Mouse (Mus musculus) cortical plate, adult 2 months (tissue): ENCODE data around the gene Cdca7l. TPM values are rescaled to one million over a fixed set of nuclear protein-coding genes. Genes with fewer than 3 reads are reported as not detected.

Experiments used
- H3K27ac ChIP-seq: fragments of 200-500 bp; 2 replicates; pipeline ENCODE4 v1.5.1; 2012; ENCODE audit warnings: low read length, control low read depth, inconsistent platforms; ENCODE audit not compliant: insufficient read depth
- H3K4me1 ChIP-seq: fragments of 200-500 bp; 2 replicates; pipeline ENCODE4 v1.6.1; 2011; ENCODE audit warnings: low read length; ENCODE audit not compliant: control insufficient read depth, insufficient read depth
- H3K4me3 ChIP-seq: fragments of 200-500 bp; 2 replicates; pipeline ENCODE4 v1.5.1; 2011; ENCODE audit warnings: mild to moderate bottlenecking, low read length, control low read depth; ENCODE audit not compliant: insufficient read depth
- CTCF ChIP-seq: fragments of 200-500 bp; IDR thresholded peaks from 2 replicates; pipeline ENCODE4 v1.5.1; 2011; ENCODE audit warnings: mild to moderate bottlenecking, control low read depth, low read length; ENCODE audit not compliant: insufficient read depth; ENCODE audit errors: extremely low read depth
- POLR2A ChIP-seq: fragments of 200-500 bp; IDR thresholded peaks from 2 replicates; pipeline ENCODE4 v1.6.1; 2011; ENCODE audit warnings: mild to moderate bottlenecking, low read length, control low read depth; ENCODE audit not compliant: insufficient read depth; ENCODE audit errors: extremely low read depth
- polyA plus RNA-seq: library from polyadenylated mRNA; depleted of rRNA; stranded (reverse); fragments of >200 nt; gene quantifications from 2 replicates; pipeline ENCODE4 v1.2.3, GENCODE M21; 2012

The Cdca7l gene
- polyA plus RNA-seq, 1 experiment = 1.2 TPM

GRCm38 (mm10) chr12:117831351-117831961, 27.4 kb downstream of the Cdca7l start:
- no peak overlapping the region for H3K27ac ChIP-seq
- TF ChIP-seq POLR2A (no peak), CTCF (no peak)
- H3K4me3 ChIP-seq = no peak overlapping the region
- H3K4me1 ChIP-seq = no peaks in the 10 kb centered on the region

GRCm38 (mm10) chr12:117832190-117832589, 28.1 kb downstream of the Cdca7l start:
- no peaks in the 10 kb centered on the region for H3K4me1 ChIP-seq
- no peak for TF ChIP-seq CTCF
- TF ChIP-seq POLR2A = no peak
- no peak overlapping the region for H3K27ac ChIP-seq
- H3K4me3 ChIP-seq = no peak overlapping the region

DNA sequence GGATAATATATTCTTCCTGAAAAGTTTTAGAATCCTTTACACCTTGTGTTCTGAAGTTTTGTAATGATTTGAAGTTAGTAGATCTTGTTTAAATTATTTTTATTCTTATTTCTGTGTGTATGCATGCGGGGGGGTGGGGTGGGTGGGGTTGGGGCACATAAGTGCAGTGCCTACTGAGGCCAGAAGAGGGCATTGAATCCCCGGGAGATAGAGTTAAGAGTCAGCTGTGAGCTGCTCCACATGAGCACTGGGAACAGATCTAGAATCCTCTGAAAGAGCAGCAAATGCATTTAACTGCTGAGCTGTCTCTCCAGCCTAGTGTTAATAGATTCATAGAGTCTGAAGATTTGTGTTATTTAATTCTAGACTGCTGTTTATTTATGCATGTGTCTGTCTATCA, 30.6 kb downstream of the Cdca7l start:
- Histone ChIP-seq H3K27ac (no peak overlapping the region), H3K4me1 (no peaks in the 10 kb centered on the region), H3K4me3 (no peak overlapping the region)
- no peak for TF ChIP-seq POLR2A
- no peak for TF ChIP-seq CTCF

GRCm38 (mm10) chr12:117835371-117835770, 31.3 kb downstream of the Cdca7l start:
- Histone ChIP-seq H3K4me3 (no peak overlapping the region), H3K27ac (no peak overlapping the region), H3K4me1 (no peaks in the 10 kb centered on the region)
- TF ChIP-seq CTCF (no peak), POLR2A (no peak)

- Histone ChIP-seq H3K27ac (no peak overlapping the region), H3K4me1 (no peaks in the 10 kb centered on the region), H3K4me3 (no peak overlapping the region)
- TF ChIP-seq POLR2A = no peak
- TF ChIP-seq CTCF = no peak
These were observed 33.3 kb downstream of the Cdca7l start for GRCm38 (mm10) chr12:117837376-117837775.

DNA sequence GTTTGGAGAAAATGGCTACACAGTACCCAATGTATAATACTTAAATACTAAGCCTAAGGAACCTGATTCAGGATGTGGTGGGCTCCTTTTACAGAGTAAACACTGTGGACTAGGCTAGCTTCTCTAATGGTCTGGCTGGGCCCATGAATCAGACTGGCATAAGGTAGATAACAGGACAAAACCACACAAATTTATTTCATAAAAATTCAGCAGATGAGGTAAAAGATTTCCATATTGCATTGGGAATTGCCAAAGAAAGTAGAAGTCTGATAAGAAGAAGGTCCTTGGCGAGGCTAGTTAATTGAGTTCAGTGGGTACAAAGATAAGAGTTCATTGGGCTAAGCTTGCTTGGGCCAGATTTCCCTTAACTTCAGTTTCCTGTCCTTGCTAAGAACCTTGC, 36.6 kb downstream of the Cdca7l start:
- Histone ChIP-seq H3K4me1 (no peaks in the 10 kb centered on the region), H3K27ac (no peak overlapping the region), H3K4me3 (no peak overlapping the region)
- no peak for TF ChIP-seq CTCF

- TF ChIP-seq POLR2A = no peak
- no peak for TF ChIP-seq CTCF
- Histone ChIP-seq H3K4me3 (no peak overlapping the region), H3K27ac (no peak overlapping the region), H3K4me1 (no peaks in the 10 kb centered on the region)
These were observed 38.6 kb downstream of the Cdca7l start for GRCm38 (mm10) chr12:117842676-117843075.

DNA sequence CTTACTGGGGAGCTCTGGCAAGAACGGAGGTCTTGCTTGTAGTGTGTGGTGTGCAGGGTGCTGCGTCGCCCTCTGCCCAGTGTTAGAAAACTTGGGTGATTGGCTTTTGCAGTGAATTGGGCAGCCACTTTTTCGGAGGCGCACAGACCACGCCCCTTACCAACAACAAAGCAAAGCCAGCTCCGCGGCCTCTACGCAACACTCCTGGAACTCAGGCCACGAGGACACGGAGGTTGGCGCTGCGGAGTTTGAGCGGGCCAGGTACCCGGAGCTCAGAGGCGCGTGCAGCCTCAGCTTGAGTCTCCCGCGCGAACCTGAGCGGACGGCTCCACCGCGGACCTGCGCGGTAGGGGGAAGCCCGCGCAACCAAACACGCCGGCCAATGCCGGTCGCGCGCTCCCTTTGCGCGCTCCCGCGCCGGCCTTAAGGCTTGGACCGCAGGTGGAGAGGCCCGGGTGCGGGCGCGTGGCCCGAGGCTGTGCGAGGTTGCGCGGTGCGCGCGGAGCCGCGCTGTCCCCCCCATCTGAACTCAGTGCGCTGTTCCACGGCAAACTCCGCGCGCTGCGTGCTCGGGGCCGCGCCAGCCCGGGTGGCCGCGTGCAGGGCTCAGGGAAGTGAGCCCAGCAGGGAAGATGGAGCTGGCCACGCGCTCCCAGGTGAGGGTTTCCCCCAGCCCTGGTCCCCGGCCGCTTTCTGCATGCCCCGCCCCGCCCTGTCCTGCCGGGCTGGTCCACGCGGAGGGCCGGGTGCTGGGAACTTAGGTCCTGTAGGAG, 39.4 kb downstream of the Cdca7l start:
- Histone ChIP-seq H3K27ac (no peak overlapping the region), H3K4me1 (no peaks in the 10 kb centered on the region), H3K4me3 (peak overlapping the region; percentile 40)
- no peak for TF ChIP-seq POLR2A
- TF ChIP-seq CTCF = no peak

- H3K27ac ChIP-seq = no peak overlapping the region
- no peaks in the 10 kb centered on the region for H3K4me1 ChIP-seq
- no peak for TF ChIP-seq POLR2A
- no peak for TF ChIP-seq CTCF
- peak overlapping the region; percentile 40 for H3K4me3 ChIP-seq
These were observed 40.0 kb downstream of the Cdca7l start for GRCm38 (mm10) chr12:117844075-117844408.

GRCm38 (mm10) chr12:117844917-117845316, 40.8 kb downstream of the Cdca7l start:
- no peak for TF ChIP-seq CTCF
- TF ChIP-seq POLR2A = no peak
- no peak overlapping the region for H3K4me3 ChIP-seq
- H3K4me1 ChIP-seq = no peaks in the 10 kb centered on the region
- H3K27ac ChIP-seq = no peak overlapping the region
